Mouse (Mus musculus): ENCODE measurements around the gene Mmp23.

GRCm38 (mm10) chr4:155694111-155694481 is 40.9 kb upstream of the Mmp23 start, which contains the start of gene Fndc10:
- TF ChIP-seq CTCF (IDR thresholded peaks at IDR 0.05; ENCODE audit: control insufficient read depth, insufficient read depth, insufficient replicate concordance, low read depth, low read length) (no peak), POLR2A (IDR thresholded peaks at IDR 0.05; ENCODE audit: control insufficient read depth, low read depth, low read length) (no peak)
